Mouse (Mus musculus): ENCODE measurements around the gene Gdap1l1. TPM values are rescaled to one million over a fixed set of nuclear protein-coding genes. Genes with fewer than 3 reads are reported as not detected.

Gene Gdap1l1
- polyA plus RNA-seq, 1 experiment from 2014 or later: 0.59 TPM

- peaks cover 38% of the 10 kb centered on the region for H3K36me3 ChIP-seq
- no peak overlapping the region for H3K4me2 ChIP-seq
- no peak overlapping the region for H3K4me3 ChIP-seq (replicated peaks)
- peaks cover 6% of the 10 kb centered on the region for H3K27me3 ChIP-seq
- H3K27ac ChIP-seq: no peak overlapping the region
- 66% methylated on average over 6 of the region's 6 CpGs for WGBS
- H3K9me3 ChIP-seq: no peaks in the 10 kb centered on the region
- no peaks in the 10 kb centered on the region for H3K4me1 ChIP-seq (replicated peaks)
- ATAC-seq (ENCODE audit: insufficient number of reproducible peaks, insufficient read depth, low FRiP score, low TSS enrichment, low read depth): no peak
- H3K9ac ChIP-seq (replicated peaks): no peak overlapping the region
Measured at GRCm38 (mm10) chr2:163464562-163464961, 26.3 kb downstream of the Gdap1l1 start.

DNA sequence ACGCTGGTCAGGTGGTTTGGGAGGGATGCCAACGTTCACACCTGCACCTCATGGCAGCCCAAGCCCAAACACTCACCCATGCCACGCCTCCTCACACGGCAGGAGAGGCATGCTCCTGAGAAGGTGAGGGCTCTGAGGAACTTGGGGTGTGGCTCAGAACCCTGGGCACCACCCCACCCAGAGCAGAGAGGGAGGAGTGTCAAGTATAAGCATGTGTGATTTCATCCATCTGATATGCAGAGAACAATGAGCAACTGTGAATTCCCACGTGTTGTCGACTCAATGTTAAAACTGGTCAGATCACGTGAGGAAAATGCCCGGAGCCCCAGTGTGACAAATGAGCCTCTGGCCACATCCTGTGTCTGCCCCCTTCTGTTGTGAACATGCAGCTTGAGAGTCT, 28.5 kb downstream of the Gdap1l1 start:
- no peak for ATAC-seq (ENCODE audit: insufficient number of reproducible peaks, insufficient read depth, low FRiP score, low TSS enrichment, low read depth)
- Histone ChIP-seq H3K4me3 (replicated peaks) (no peak overlapping the region), H3K27ac (no peak overlapping the region), H3K4me1 (replicated peaks) (peaks cover 8% of the 10 kb centered on the region), H3K9ac (replicated peaks) (no peak overlapping the region), H3K9me3 (no peaks in the 10 kb centered on the region), H3K4me2 (no peak overlapping the region), H3K36me3 (peaks cover 42% of the 10 kb centered on the region), H3K27me3 (no peaks in the 10 kb centered on the region)
- WGBS: 70% methylated on average over 8 of the region's 8 CpGs

DNA sequence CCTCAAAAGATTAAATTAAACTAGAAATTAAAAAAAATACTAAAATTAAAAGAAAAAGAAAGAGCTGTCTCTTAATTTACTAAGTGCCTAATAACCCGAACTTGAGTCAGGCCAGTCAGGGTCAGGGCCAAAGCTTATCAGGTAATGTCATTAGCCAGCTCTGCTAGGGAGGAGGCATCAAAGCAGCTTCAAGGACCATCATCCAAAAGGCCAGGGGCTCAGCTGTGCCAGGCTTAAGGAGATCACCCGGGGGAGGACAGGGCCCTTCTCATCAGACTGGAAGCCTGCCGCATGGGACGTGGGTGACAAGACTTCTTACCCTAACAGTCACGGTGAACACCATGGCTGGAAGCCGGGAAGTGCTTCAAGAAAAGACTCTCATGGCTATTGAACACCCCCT, 29.3 kb downstream of the Gdap1l1 start:
- 89% methylated on average over 6 of the region's 6 CpGs for WGBS
- no peaks in the 10 kb centered on the region for H3K9me3 ChIP-seq
- peaks cover 10% of the 10 kb centered on the region for H3K4me1 ChIP-seq (replicated peaks)
- no peak overlapping the region for H3K27ac ChIP-seq
- no peak for ATAC-seq (ENCODE audit: insufficient number of reproducible peaks, insufficient read depth, low FRiP score, low TSS enrichment, low read depth)
- H3K4me3 ChIP-seq (replicated peaks): no peak overlapping the region
- no peak overlapping the region for H3K9ac ChIP-seq (replicated peaks)
- H3K36me3 ChIP-seq: peaks cover 42% of the 10 kb centered on the region
- no peak overlapping the region for H3K4me2 ChIP-seq
- H3K27me3 ChIP-seq: no peaks in the 10 kb centered on the region

- Histone ChIP-seq H3K4me1 (replicated peaks) (peaks cover 10% of the 10 kb centered on the region), H3K36me3 (peaks cover 42% of the 10 kb centered on the region), H3K9me3 (no peaks in the 10 kb centered on the region), H3K4me2 (no peak overlapping the region), H3K27me3 (no peaks in the 10 kb centered on the region), H3K4me3 (replicated peaks) (no peak overlapping the region), H3K9ac (replicated peaks) (no peak overlapping the region), H3K27ac (no peak overlapping the region)
- ATAC-seq (ENCODE audit: insufficient number of reproducible peaks, insufficient read depth, low FRiP score, low TSS enrichment, low read depth): no peak
- WGBS: 88% methylated on average over 6 of the region's 6 CpGs
Measured at GRCm38 (mm10) chr2:163468866-163469265, 30.6 kb downstream of the Gdap1l1 start.

DNA sequence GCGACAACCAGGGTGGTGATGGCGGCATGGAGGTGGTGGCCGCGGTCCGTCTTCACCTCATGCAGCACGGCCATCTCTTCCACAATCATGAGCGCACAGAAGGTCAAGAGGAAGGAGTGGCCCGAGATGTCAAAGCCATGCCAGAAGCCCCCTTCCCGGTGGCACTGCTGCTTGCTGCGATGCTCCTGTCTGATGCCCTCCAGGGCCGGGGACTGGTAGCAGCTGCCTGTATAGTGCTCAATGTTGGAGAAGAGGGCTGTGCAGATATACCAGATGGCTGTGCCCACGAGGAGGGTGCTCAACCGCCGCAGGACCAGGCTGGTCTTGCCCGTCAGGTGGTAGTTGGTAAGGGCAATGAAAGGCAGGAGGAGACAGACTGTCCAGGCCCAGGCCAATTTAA, 31.4 kb downstream of the Gdap1l1 start:
- peaks cover 10% of the 10 kb centered on the region for H3K4me1 ChIP-seq (replicated peaks)
- ATAC-seq (ENCODE audit: insufficient number of reproducible peaks, insufficient read depth, low FRiP score, low TSS enrichment, low read depth): no peak
- no peak overlapping the region for H3K27ac ChIP-seq
- WGBS: 95% methylated on average over 15 of the region's 15 CpGs
- H3K4me3 ChIP-seq (replicated peaks): no peak overlapping the region
- H3K27me3 ChIP-seq: no peaks in the 10 kb centered on the region
- H3K9me3 ChIP-seq: no peaks in the 10 kb centered on the region
- H3K9ac ChIP-seq (replicated peaks): no peak overlapping the region
- H3K4me2 ChIP-seq: no peak overlapping the region
- H3K36me3 ChIP-seq: peaks cover 42% of the 10 kb centered on the region

- WGBS: 78% methylated on average over 3 of the region's 3 CpGs
- Histone ChIP-seq H3K4me1 (replicated peaks) (peaks cover 10% of the 10 kb centered on the region), H3K4me3 (replicated peaks) (peak overlapping the region; percentile 79), H3K27ac (no peak overlapping the region), H3K27me3 (no peaks in the 10 kb centered on the region), H3K36me3 (peaks cover 34% of the 10 kb centered on the region), H3K9me3 (no peaks in the 10 kb centered on the region), H3K4me2 (peak overlapping the region; percentile 81), H3K9ac (replicated peaks) (peak overlapping the region; percentile 79; the same call in 1 of the 2 replicates)
- ATAC-seq (ENCODE audit: insufficient number of reproducible peaks, insufficient read depth, low FRiP score, low TSS enrichment, low read depth): no peak
Measured at GRCm38 (mm10) chr2:163471136-163471535, 32.9 kb downstream of the Gdap1l1 start.

DNA sequence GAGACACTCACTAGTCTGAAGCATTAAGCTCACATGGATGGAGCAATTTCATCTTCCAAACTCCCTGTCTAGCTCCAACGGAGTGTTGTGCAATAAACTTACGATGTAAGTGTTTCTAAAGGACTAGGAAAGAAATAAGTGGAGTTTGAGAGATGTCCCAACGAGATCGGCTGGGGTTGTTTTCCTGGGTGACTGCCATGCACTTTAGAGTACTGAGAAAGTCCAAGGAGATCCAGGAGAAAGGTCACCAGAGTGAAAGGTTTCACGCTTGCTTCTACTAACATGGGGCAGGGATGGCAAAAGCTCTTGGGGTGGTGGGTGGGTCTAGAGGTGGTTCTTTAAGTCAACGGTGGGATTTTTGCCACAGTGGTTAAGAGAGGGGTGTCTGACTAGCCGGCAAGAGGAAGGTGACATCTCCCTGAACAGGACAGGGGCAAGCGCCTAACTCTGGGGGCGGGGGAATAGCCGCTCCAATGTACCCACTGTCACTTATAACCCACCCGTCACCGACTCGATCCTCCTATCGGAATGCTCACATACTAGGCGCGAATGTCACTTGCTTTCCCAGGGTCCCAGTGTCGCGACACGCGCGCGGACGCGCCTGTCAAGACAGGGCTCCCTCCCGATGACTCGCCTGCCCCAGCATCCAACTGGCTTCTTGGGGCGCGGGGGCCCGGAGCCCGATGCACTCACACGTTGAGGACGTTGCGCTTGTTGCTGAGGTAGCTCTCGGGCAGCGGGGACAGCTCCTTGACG, 33.6 kb downstream of the Gdap1l1 start:
- Histone ChIP-seq H3K27ac (no peak overlapping the region), H3K36me3 (peaks cover 27% of the 10 kb centered on the region), H3K4me2 (peak overlapping the region; percentile 81), H3K9ac (replicated peaks) (peak overlapping the region; percentile 79), H3K4me1 (replicated peaks) (peaks cover 10% of the 10 kb centered on the region), H3K4me3 (replicated peaks) (peak overlapping the region; percentile 79), H3K27me3 (no peaks in the 10 kb centered on the region), H3K9me3 (no peaks in the 10 kb centered on the region)
- ATAC-seq (ENCODE audit: insufficient number of reproducible peaks, insufficient read depth, low FRiP score, low TSS enrichment, low read depth): peak; percentile 66
- 6% methylated on average over 36 of the region's 36 CpGs for WGBS

DNA sequence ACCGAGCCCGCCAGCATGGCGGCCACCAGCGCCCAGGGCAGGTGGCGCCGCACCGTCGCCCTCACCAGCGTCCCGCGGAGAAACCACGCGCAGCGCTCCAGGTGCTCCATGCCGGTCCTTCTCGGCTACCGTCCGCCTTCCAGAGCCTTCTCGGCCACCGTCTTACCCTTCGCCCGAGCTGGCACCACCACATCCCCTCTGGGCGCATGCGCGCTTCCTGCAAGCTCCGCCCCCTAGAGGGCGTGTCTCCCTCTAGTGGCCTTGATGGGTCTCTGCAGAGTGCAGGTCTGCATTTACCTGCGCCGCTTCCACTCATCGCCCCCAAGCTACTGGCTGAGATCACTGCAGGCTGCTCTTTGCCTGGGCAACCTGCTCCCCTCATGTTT, 34.2 kb downstream of the Gdap1l1 start, which contains the start of gene Fitm2:
Gene Fitm2 (minus strand): TSS at position 164 of the 386 bp plus-strand sequence.
- H3K4me1 ChIP-seq (replicated peaks): peaks cover 10% of the 10 kb centered on the region
- H3K36me3 ChIP-seq: peaks cover 24% of the 10 kb centered on the region
- under 1% methylated on average over 30 of the region's 30 CpGs for WGBS
- no peaks in the 10 kb centered on the region for H3K27me3 ChIP-seq
- no peak within 1 kb of the TSS for H3K27ac ChIP-seq
- ATAC-seq (ENCODE audit: insufficient number of reproducible peaks, insufficient read depth, low FRiP score, low TSS enrichment, low read depth): peak; percentile 92
- H3K9ac ChIP-seq (replicated peaks): peak within 1 kb of the TSS; percentile 79
- H3K4me2 ChIP-seq: peak within 1 kb of the TSS; percentile 81
- H3K4me3 ChIP-seq (replicated peaks): peak within 1 kb of the TSS; percentile 79
- no peaks in the 10 kb centered on the region for H3K9me3 ChIP-seq

DNA sequence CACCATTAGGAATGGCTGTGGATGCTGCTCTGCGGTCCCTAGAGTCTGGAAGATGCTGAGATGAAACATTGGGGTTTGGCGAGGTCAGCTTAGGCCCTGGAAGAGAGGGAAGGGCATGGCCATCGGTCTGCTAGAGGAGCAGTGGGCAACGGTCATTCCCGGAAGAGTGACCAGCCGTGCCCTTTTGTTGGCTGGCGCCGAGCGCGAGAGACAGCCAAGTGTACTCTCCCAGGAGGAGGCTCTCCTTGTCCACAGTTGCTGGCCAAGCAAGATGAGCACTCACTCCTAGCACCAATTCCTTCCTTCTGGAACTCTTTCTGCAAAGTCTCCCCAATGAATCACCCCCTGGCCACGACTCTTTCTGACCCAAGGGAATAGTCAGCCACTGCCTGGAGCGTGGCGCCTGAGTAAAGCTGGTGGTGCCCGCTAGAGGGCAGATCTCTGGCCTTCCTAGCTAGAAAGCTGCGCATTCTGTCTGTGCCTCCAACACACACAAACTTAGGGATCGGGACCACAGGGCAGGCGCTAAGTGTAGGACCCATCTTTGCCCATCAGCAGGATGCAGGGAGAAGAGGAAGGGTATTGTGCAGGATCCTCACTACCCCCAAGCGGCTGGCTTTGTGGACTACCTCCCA, 42.0 kb downstream of the Gdap1l1 start:
- Histone ChIP-seq H3K4me1 (replicated peaks) (peaks cover 9% of the 10 kb centered on the region; the same call in 1 of the 2 replicates), H3K9me3 (no peaks in the 10 kb centered on the region), H3K27ac (no peak overlapping the region), H3K4me2 (no peak overlapping the region), H3K36me3 (no peaks in the 10 kb centered on the region), H3K27me3 (peaks cover 29% of the 10 kb centered on the region), H3K9ac (replicated peaks) (no peak overlapping the region), H3K4me3 (replicated peaks) (no peak overlapping the region)
- 50% methylated on average over 18 of the region's 18 CpGs for WGBS
- ATAC-seq (ENCODE audit: insufficient number of reproducible peaks, insufficient read depth, low FRiP score, low TSS enrichment, low read depth): no peak

GRCm38 (mm10) chr2:163481539-163482029, 43.3 kb downstream of the Gdap1l1 start:
- H3K27ac ChIP-seq: no peak overlapping the region
- ATAC-seq (ENCODE audit: insufficient number of reproducible peaks, insufficient read depth, low FRiP score, low TSS enrichment, low read depth): 0 out of 2 replicates have a peak, but pooled peaks have one; percentile 52
- peak overlapping the region; percentile 31; the same call in 1 of the 2 replicates for H3K9ac ChIP-seq (replicated peaks)
- H3K36me3 ChIP-seq: no peaks in the 10 kb centered on the region
- no peaks in the 10 kb centered on the region for H3K9me3 ChIP-seq
- H3K4me3 ChIP-seq (replicated peaks): peak overlapping the region; percentile 30
- peaks cover 29% of the 10 kb centered on the region for H3K27me3 ChIP-seq
- peaks cover 9% of the 10 kb centered on the region; the same call in 1 of the 2 replicates for H3K4me1 ChIP-seq (replicated peaks)
- WGBS: 2% methylated on average over 21 of the region's 21 CpGs
- H3K4me2 ChIP-seq: peak overlapping the region; percentile 60

- ATAC-seq (ENCODE audit: insufficient number of reproducible peaks, insufficient read depth, low FRiP score, low TSS enrichment, low read depth): no peak
- H3K4me3 ChIP-seq (replicated peaks): no peak overlapping the region
- no peak overlapping the region for H3K4me2 ChIP-seq
- 93% methylated on average over 3 of the region's 3 CpGs for WGBS
- no peaks in the 10 kb centered on the region for H3K36me3 ChIP-seq
- no peaks in the 10 kb centered on the region for H3K4me1 ChIP-seq (replicated peaks)
- no peak overlapping the region for H3K9ac ChIP-seq (replicated peaks)
- H3K9me3 ChIP-seq: no peaks in the 10 kb centered on the region
- H3K27ac ChIP-seq: no peak overlapping the region
- H3K27me3 ChIP-seq: peaks cover 7% of the 10 kb centered on the region
Measured at GRCm38 (mm10) chr2:163487360-163487759, 49.1 kb downstream of the Gdap1l1 start.

Data from limb, embryonic 12.5 days (tissue).